Mouse (Mus musculus) ES-E14 (cell line): ENCODE measurements around the gene Prss33. TPM values are rescaled to one million over a fixed set of nuclear protein-coding genes. Genes with fewer than 3 reads are reported as not detected.
A peak's percentile ranks its signal among the peaks of the same experiment; 100 is the strongest.

Source experiments
- DNase-seq: peaks from one replicate; pipeline ENCODE4 v3.0.0-alpha.2; 2013; ENCODE audit warnings: low read depth, low spot score
- H3K27ac ChIP-seq: 2 replicates; pipeline ENCODE4 v1.5.1; 2012; ENCODE audit warnings: low read depth, mild to moderate bottlenecking, low read length, moderate library complexity, mixed read lengths; ENCODE audit not compliant: poor library complexity, insufficient read depth, severe bottlenecking
- H3K36me3 ChIP-seq: 2 replicates; pipeline ENCODE4 v1.6.1; 2012; ENCODE audit warnings: mild to moderate bottlenecking, low read length, moderate library complexity, mixed read lengths; ENCODE audit not compliant: control insufficient read depth, poor library complexity, insufficient read depth, severe bottlenecking
- H3K4me1 ChIP-seq, 2 experiments: fragments of 150-350 bp in 1 of 2; sonication (generic) in 1 of 2; 2 replicates each; pipeline ENCODE4 v1.6.1; 2012; ENCODE audit warnings: low read length in 2 of 2, mild to moderate bottlenecking in 1 of 2, mixed read lengths in 1 of 2; ENCODE audit not compliant: control insufficient read depth in 2 of 2, insufficient read depth in 2 of 2, poor library complexity in 1 of 2
- H3K4me3 ChIP-seq, 2 experiments: fragments of 150-350 bp in 1 of 2; sonication (generic) in 1 of 2; 2 replicates each; pipeline ENCODE4 v1.5.1; 2012; ENCODE audit warnings: low read length in 2 of 2, low read depth in 1 of 2, mild to moderate bottlenecking in 1 of 2, mixed read lengths in 1 of 2; ENCODE audit not compliant: insufficient read depth in 1 of 2, poor library complexity in 1 of 2, severe bottlenecking in 1 of 2
- H3K9ac ChIP-seq: 2 replicates; pipeline ENCODE4 v1.6.1; 2012; ENCODE audit warnings: low read depth, mild to moderate bottlenecking, low read length, mixed read lengths; ENCODE audit not compliant: poor library complexity, insufficient read depth, severe bottlenecking
- H3K9me3 ChIP-seq: fragments of 150-350 bp; sonication (generic); 2 replicates; pipeline ENCODE4 v1.6.1; 2012; ENCODE audit warnings: low read depth, mild to moderate bottlenecking, low read length; ENCODE audit not compliant: control insufficient read depth, insufficient read depth
- CHD2 ChIP-seq: IDR thresholded peaks from 2 replicates; pipeline ENCODE4 v1.6.1; 2014; ENCODE audit warnings: mild to moderate bottlenecking, low read depth, low read length, inconsistent platforms
- HCFC1 ChIP-seq: IDR thresholded peaks from 2 replicates; pipeline ENCODE4 v1.6.1; 2012; ENCODE audit warnings: low read length, inconsistent platforms, borderline replicate concordance; ENCODE audit not compliant: insufficient read depth
- MAFK ChIP-seq: IDR thresholded peaks from 2 replicates; pipeline ENCODE4 v1.6.1; 2014; ENCODE audit warnings: mild to moderate bottlenecking, low read depth, low read length, inconsistent platforms; ENCODE audit not compliant: insufficient read depth
- ZC3H11A ChIP-seq: IDR thresholded peaks from 2 replicates; pipeline ENCODE4 v1.6.1; 2012; ENCODE audit warnings: low read depth, mild to moderate bottlenecking, inconsistent platforms, low read length, borderline replicate concordance
- ZNF384 ChIP-seq: IDR thresholded peaks from 2 replicates; pipeline ENCODE4 v1.6.1; 2012; ENCODE audit warnings: low read depth, low read length, inconsistent platforms
- in situ Hi-C, 2 experiments: fragments of 600-800 bp; cut with MboI; formaldehyde crosslinking; loops; one replicate each; pipeline ENCODE4 v1.15.1; 2025; ENCODE audit warnings: low sequenced_read_pairs in 2 of 2, inconsistent platforms in 1 of 2; ENCODE audit not compliant: unreplicated experiment in 2 of 2
- total RNA-seq: library from RNA; depleted of rRNA; stranded (reverse); fragments of 300-350 nt; gene quantifications from 2 replicates; pipeline ENCODE4 v1.2.3, GENCODE M21; 2012

Prss33 gene
- total RNA-seq, 1 experiment, result 0.45 TPM

DNA sequence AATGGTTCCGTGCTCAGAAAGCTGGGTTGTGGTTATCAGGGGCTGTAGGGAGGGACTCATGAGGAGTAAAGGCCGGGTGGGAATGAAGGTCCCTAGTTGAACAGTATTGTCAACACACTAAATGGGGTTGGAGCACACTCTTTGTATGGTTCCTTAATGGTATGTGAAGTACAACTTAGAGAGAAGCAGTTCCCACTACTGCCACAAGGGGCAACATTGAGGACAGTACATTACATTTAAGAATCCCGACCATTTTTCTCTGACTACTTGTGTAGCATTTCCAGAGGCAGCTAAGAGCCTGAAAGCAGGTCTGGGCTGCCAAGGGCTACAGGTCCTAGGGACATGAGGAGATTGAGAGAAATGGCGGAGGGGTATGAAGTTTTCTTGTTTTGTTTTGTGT is 5.3 kb upstream of the Prss33 start:
- H3K27ac ChIP-seq, result no peak overlapping the region
- TF ChIP-seq HCFC1 (no peak), ZNF384 (no peak)
- no peak overlapping the region for H3K4me3 ChIP-seq
- H3K9me3 ChIP-seq, result no peaks in the 10 kb centered on the region
- no peak for DNase-seq
- no peaks in the 10 kb centered on the region for H3K36me3 ChIP-seq
- in situ Hi-C loops, result no loop called here
- H3K9ac ChIP-seq, result no peak overlapping the region
- no peaks in the 10 kb centered on the region; a peak in 1 of 4 replicates for H3K4me1 ChIP-seq

DNA sequence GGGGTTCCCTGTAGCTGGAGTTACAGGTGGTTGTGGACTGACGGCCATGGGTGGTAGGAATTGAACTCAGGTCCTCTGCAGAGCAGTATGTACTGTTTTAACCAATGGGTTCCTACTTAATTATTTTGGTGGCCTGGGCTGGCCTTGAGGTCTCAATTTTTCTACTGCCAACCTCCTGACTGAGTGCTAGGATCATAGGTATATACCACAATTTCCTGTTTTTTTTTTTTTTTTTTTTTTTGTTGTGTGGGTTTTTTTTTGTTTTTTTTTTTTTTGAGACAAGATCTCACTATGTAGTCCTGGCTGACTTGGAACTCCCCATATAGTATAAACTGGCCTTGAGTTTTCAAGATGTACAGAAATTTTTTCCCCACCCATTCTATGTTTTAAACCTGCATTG is 4.7 kb downstream of the Prss33 start:
- Histone ChIP-seq H3K9ac (no peak overlapping the region), H3K9me3 (no peaks in the 10 kb centered on the region), H3K36me3 (peaks cover 7% of the 10 kb centered on the region), H3K4me3 (no peak overlapping the region), H3K4me1 (peaks cover 0 to 15% of the 10 kb centered on the region in 2 experiments; a peak in 2 of 4 replicates), H3K27ac (no peak overlapping the region)
- no peak for TF ChIP-seq ZNF384
- no peak for TF ChIP-seq MAFK
- no peak for TF ChIP-seq CHD2
- TF ChIP-seq ZC3H11A, result no peak
- no peak for TF ChIP-seq HCFC1
- in situ Hi-C loops, result no loop called here
- DNase-seq, result no peak

DNA sequence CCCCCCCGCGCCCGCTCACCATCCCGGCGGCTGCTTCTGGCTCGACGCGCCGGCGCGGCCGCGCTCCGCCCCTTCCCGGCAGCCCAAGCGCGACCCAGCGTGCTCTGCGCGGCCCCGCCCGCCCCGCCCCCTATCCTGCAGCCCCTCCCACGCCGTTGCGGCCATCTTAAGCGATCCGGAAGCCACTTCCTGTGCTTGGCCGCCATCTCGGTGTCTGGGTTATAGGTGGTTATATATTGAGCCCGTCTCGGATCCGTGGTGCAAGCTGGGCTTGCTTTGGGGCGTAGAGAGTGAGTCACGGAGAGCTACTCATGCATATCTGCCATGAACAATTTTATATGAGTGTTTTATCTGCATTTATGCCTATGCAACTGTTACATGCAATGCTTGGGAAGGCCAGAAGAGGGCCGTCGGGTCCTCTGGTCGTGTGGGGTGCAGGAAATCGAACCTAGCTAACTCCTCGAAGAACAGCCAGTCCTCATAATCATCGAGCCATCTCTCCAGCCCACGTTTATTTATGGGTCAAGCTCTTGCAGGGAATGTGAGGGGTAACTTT is 6.7 kb downstream of the Prss33 start, which contains the start of gene Elob:
Gene Elob, minus strand, starts transcription at position 73 of the 556 bp plus-strand sequence.
- H3K4me3 ChIP-seq, result peak within 1 kb of the TSS; percentile 87 to 94
- TF ChIP-seq ZC3H11A (peak; percentile 95), CHD2 (no peak), ZNF384 (no peak), HCFC1 (peak; percentile 58; the same call in 1 of the 2 replicates), MAFK (no peak)
- DNase-seq, result peak; percentile 76
- peak within 1 kb of the TSS; percentile 95 for H3K9ac ChIP-seq
- H3K4me1 ChIP-seq, result peaks cover 0 to 7% of the 10 kb centered on the region in 2 experiments; a peak in 2 of 4 replicates
- H3K36me3 ChIP-seq, result peaks cover 20% of the 10 kb centered on the region
- no peaks in the 10 kb centered on the region for H3K9me3 ChIP-seq
- peak within 1 kb of the TSS; percentile 95 for H3K27ac ChIP-seq
- in situ Hi-C loops, result no loop called here

DNA sequence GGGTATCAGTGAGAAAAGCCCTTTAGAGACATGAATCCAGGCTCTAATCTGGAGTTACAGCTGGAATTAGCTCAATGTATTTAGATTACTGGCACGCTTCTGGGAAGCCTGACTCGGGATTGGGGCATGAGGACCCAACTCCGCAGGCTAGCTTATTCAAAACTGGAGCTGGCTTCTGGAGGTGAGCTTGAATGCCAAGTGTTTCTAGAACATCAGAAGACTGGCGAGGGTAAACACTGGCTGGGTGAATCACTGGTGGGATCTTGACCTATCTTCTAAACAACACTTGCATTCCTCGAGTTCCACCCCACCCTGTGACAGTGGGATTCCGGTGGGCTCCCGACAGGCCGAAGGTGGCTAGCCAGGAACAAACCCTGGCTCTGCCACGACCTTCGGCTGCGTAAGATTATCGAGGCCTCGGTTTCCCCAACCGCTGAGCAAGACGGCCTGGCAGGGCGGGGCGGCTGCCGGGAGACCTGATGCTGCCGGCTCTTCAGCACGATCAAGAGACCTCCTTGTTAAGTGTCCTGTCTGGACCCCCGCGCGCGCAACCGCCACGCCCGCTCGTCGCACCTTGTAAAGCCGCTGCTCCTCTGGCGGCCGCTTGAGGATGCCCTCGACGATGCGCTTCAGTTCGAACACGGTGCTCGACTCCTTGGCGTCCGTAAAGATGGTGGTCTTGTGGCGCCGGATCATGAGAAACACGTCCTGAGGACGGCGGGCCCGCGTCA is 7.4 kb downstream of the Prss33 start:
- TF ChIP-seq CHD2, result no peak
- TF ChIP-seq HCFC1, result 0 out of 2 replicates have a peak, but pooled peaks have one; percentile 14
- in situ Hi-C loops, result no loop called here
- peak overlapping the region; percentile 87 to 94 for H3K4me3 ChIP-seq
- H3K9ac ChIP-seq, result peak overlapping the region; percentile 84
- peak overlapping the region; percentile 78 for H3K27ac ChIP-seq
- peaks cover 26% of the 10 kb centered on the region for H3K36me3 ChIP-seq
- H3K9me3 ChIP-seq, result no peaks in the 10 kb centered on the region
- peaks cover 0 to 7% of the 10 kb centered on the region in 2 experiments; a peak in 2 of 4 replicates for H3K4me1 ChIP-seq
- no peak for DNase-seq

DNA sequence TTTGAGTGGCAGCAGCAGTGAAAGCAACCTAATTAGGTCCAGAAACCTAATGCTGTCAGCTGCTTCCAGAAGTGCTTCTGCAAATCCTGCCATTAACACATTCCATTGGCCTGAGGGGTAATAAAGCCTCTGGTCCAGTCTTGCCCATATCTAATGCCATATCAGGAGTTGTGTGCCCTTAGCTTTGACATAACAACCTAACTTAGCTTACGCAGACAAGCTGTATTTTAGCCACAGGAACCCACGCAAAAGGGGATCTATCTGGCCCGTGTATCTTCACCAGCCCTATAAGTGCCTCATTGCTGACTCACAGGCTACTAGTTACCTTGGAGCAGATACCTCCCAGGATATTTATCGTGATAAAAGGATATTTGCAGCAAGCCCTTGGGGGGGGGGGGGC is 10.3 kb downstream of the Prss33 start:
- Histone ChIP-seq H3K36me3 (peaks cover 54% of the 10 kb centered on the region), H3K9me3 (no peaks in the 10 kb centered on the region), H3K4me1 (peaks cover 0 to 23% of the 10 kb centered on the region in 2 experiments; a peak in 2 of 4 replicates), H3K9ac (no peak overlapping the region), H3K27ac (no peak overlapping the region), H3K4me3 (no peak overlapping the region)
- in situ Hi-C loops, result no loop called here
- TF ChIP-seq ZC3H11A (no peak), MAFK (no peak), CHD2 (no peak), ZNF384 (no peak), HCFC1 (no peak)
- no peak for DNase-seq
